Mouse (Mus musculus) embryonic facial prominence, embryonic 12.5 days (tissue): ENCODE data around the gene Ubr1. TPM values are rescaled to one million over a fixed set of nuclear protein-coding genes. Genes with fewer than 3 reads are reported as not detected.
"Not testable (repeated sequence)": the region's sequence is repeated elsewhere in the genome, so short reads cannot be mapped to it uniquely, and the experiment has no call there.

Experiments
- ATAC-seq: fragments of 200-750 bp; cut with Nextera tagmentation; 2 replicates; pipeline ENCODE4 v1.8.0; 2017; ENCODE audit not compliant: insufficient number of reproducible peaks, insufficient read depth, low FRiP score, low TSS enrichment
- H3K27ac ChIP-seq: fragments of 300-500 bp; sonication (generic); 2 replicates; pipeline ENCODE4 v1.5.1; 2016; ENCODE audit warnings: mild to moderate bottlenecking
- H3K27me3 ChIP-seq: fragments of 300-500 bp; sonication (generic); 2 replicates; pipeline ENCODE4 v1.6.1; 2016; ENCODE audit warnings: mild to moderate bottlenecking, moderate library complexity
- H3K36me3 ChIP-seq: fragments of 300-500 bp; sonication (generic); 2 replicates; pipeline ENCODE4 v1.6.1; 2016; ENCODE audit warnings: mild to moderate bottlenecking
- H3K4me1 ChIP-seq: fragments of 300-500 bp; sonication (generic); 2 replicates; pipeline ENCODE4 v1.6.1; 2016
- H3K4me2 ChIP-seq: fragments of 300-500 bp; sonication (generic); replicated peaks from 2 replicates; pipeline ENCODE4 v1.6.1; 2016; ENCODE audit warnings: mild to moderate bottlenecking, moderate library complexity
- H3K4me3 ChIP-seq: fragments of 300-500 bp; sonication (generic); 2 replicates; pipeline ENCODE4 v1.5.1; 2016; ENCODE audit warnings: mild to moderate bottlenecking
- H3K9ac ChIP-seq: fragments of 300-500 bp; sonication (generic); 2 replicates; pipeline ENCODE4 v1.6.1; 2016; ENCODE audit warnings: mild to moderate bottlenecking, moderate library complexity
- H3K9me3 ChIP-seq: fragments of 300-500 bp; sonication (generic); 2 replicates; pipeline ENCODE4 v1.6.1; 2016; ENCODE audit warnings: mild to moderate bottlenecking, moderate library complexity
- WGBS: fragments of 180-500 bp; shearing (Covaris S2); methylation state at CpG from one replicate; pipeline ENCODE4 v1.1.7; 2016; 5-methylcytosine and 5-hydroxymethylcytosine counted together
- polyA plus RNA-seq: library from polyadenylated mRNA; unstranded; fragments of >200 nt; fragmentation: Nextera tagmentation; extraction: Ambion mirVana; gene quantifications from 2 replicates; pipeline ENCODE4 v1.2.1, GENCODE M21; 2016

Gene Ubr1
- polyA plus RNA-seq, 1 experiment from 2014 or later = 28.5 TPM

- Histone ChIP-seq H3K4me1 (0 out of 2 replicates have a peak, but pooled peaks cover 4% of the 10 kb centered on the region), H3K4me2 (no peak overlapping the region), H3K27ac (no peak overlapping the region), H3K36me3 (no peaks in the 10 kb centered on the region), H3K9me3 (no peaks in the 10 kb centered on the region), H3K27me3 (0 out of 2 replicates have a peak, but pooled peaks cover 3% of the 10 kb centered on the region), H3K4me3 (no peak overlapping the region), H3K9ac (no peak overlapping the region)
- no peak for ATAC-seq
- WGBS = 16% methylated on average over 5 of the region's 5 CpGs
Observed at GRCm38 (mm10) chr2:120972964-120973363, 2.4 kb upstream of the Ubr1 start.

GRCm38 (mm10) chr2:120972257-120972656, 1.7 kb upstream of the Ubr1 start:
- H3K9ac ChIP-seq, H3K36me3 ChIP-seq, H3K9me3 ChIP-seq, H3K27ac ChIP-seq, H3K27me3 ChIP-seq, H3K4me2 ChIP-seq, H3K4me3 ChIP-seq, H3K4me1 ChIP-seq, ATAC-seq: not testable (repeated sequence)
- WGBS = 93% methylated on average over 8 of the region's 8 CpGs

GRCm38 (mm10) chr2:120971766-120972165, 1.3 kb upstream of the Ubr1 start:
- Histone ChIP-seq H3K9ac (no peak overlapping the region), H3K27me3 (0 out of 2 replicates have a peak, but pooled peaks cover 3% of the 10 kb centered on the region), H3K36me3 (no peaks in the 10 kb centered on the region), H3K4me2 (no peak overlapping the region), H3K4me3 (no peak overlapping the region), H3K27ac (no peak overlapping the region), H3K4me1 (0 out of 2 replicates have a peak, but pooled peaks cover 4% of the 10 kb centered on the region), H3K9me3 (no peaks in the 10 kb centered on the region)
- 91% methylated on average over 4 of the region's 4 CpGs for WGBS
- no peak for ATAC-seq

- Histone ChIP-seq H3K4me1 (0 out of 2 replicates have a peak, but pooled peaks cover 4% of the 10 kb centered on the region), H3K27me3 (no peaks in the 10 kb centered on the region), H3K9ac (peak overlapping the region; percentile 66), H3K36me3 (no peaks in the 10 kb centered on the region), H3K27ac (peak overlapping the region; percentile 58), H3K9me3 (no peaks in the 10 kb centered on the region), H3K4me2 (peak overlapping the region; percentile 59), H3K4me3 (peak overlapping the region; percentile 66)
- under 1% methylated on average over 23 of the region's 23 CpGs for WGBS
- no peak for ATAC-seq
Observed at GRCm38 (mm10) chr2:120970045-120970539, 423 bp downstream of the Ubr1 start.

- ATAC-seq = no peak
- Histone ChIP-seq H3K9me3 (no peaks in the 10 kb centered on the region), H3K27ac (no peak overlapping the region), H3K9ac (no peak overlapping the region), H3K4me2 (no peak overlapping the region), H3K4me3 (no peak overlapping the region), H3K4me1 (0 out of 2 replicates have a peak, but pooled peaks cover 4% of the 10 kb centered on the region), H3K36me3 (no peaks in the 10 kb centered on the region), H3K27me3 (no peaks in the 10 kb centered on the region)
- WGBS = 88% methylated on average over 3 of the region's 3 CpGs
Observed at GRCm38 (mm10) chr2:120965486-120965885, 5.0 kb downstream of the Ubr1 start.

GRCm38 (mm10) chr2:120963110-120963509, 7.4 kb downstream of the Ubr1 start:
- ATAC-seq = no peak
- no peaks in the 10 kb centered on the region for H3K4me1 ChIP-seq
- H3K9me3 ChIP-seq = no peaks in the 10 kb centered on the region
- H3K27me3 ChIP-seq = no peaks in the 10 kb centered on the region
- no peak overlapping the region for H3K4me3 ChIP-seq
- no peak overlapping the region for H3K4me2 ChIP-seq
- no peak overlapping the region for H3K9ac ChIP-seq
- H3K27ac ChIP-seq = no peak overlapping the region
- 91% methylated on average over 7 of the region's 7 CpGs for WGBS
- peaks cover 8% of the 10 kb centered on the region; the same call in 1 of the 2 replicates for H3K36me3 ChIP-seq

- WGBS = 90% methylated on average over 1 of the region's 1 CpGs
- H3K27ac ChIP-seq = no peak overlapping the region
Observed at GRCm38 (mm10) chr2:120960261-120960660, 10.3 kb downstream of the Ubr1 start.

GRCm38 (mm10) chr2:120959827-120960226, 10.7 kb downstream of the Ubr1 start:
- H3K27ac ChIP-seq = no peak overlapping the region
- no peaks in the 10 kb centered on the region for H3K9me3 ChIP-seq
- 96% methylated on average over 5 of the region's 5 CpGs for WGBS
- no peak overlapping the region for H3K4me3 ChIP-seq
- ATAC-seq = no peak
- H3K4me2 ChIP-seq = no peak overlapping the region
- H3K27me3 ChIP-seq = no peaks in the 10 kb centered on the region
- H3K9ac ChIP-seq = no peak overlapping the region
- peaks cover 8% of the 10 kb centered on the region for H3K36me3 ChIP-seq
- H3K4me1 ChIP-seq = no peaks in the 10 kb centered on the region

More at GRCm38 (mm10) chr2:120960261-120960660, 10.3 kb downstream of the Ubr1 start:
- H3K4me3 ChIP-seq = no peak overlapping the region
- no peaks in the 10 kb centered on the region for H3K9me3 ChIP-seq
- no peak overlapping the region for H3K9ac ChIP-seq
- H3K4me1 ChIP-seq = no peaks in the 10 kb centered on the region
- peaks cover 8% of the 10 kb centered on the region; the same call in 1 of the 2 replicates for H3K36me3 ChIP-seq
- H3K4me2 ChIP-seq = no peak overlapping the region
- ATAC-seq = no peak
- H3K27me3 ChIP-seq = no peaks in the 10 kb centered on the region

GRCm38 (mm10) chr2:120959363-120959762, 11.2 kb downstream of the Ubr1 start:
- WGBS = 93% methylated on average over 2 of the region's 2 CpGs

GRCm38 (mm10) chr2:120952176-120952938, 18.2 kb downstream of the Ubr1 start:
- Histone ChIP-seq H3K4me3 (no peak overlapping the region), H3K36me3 (peaks cover 33% of the 10 kb centered on the region), H3K9ac (no peak overlapping the region), H3K27ac (no peak overlapping the region), H3K4me2 (no peak overlapping the region), H3K4me1 (no peaks in the 10 kb centered on the region), H3K9me3 (no peaks in the 10 kb centered on the region), H3K27me3 (no peaks in the 10 kb centered on the region)
- 69% methylated on average over 2 of the region's 2 CpGs for WGBS
- no peak for ATAC-seq

More at GRCm38 (mm10) chr2:120959363-120959762, 11.2 kb downstream of the Ubr1 start:
- no peaks in the 10 kb centered on the region for H3K9me3 ChIP-seq
- no peak for ATAC-seq
- no peak overlapping the region for H3K27ac ChIP-seq
- H3K4me1 ChIP-seq = no peaks in the 10 kb centered on the region
- no peaks in the 10 kb centered on the region for H3K27me3 ChIP-seq
- no peak overlapping the region for H3K9ac ChIP-seq
- H3K4me2 ChIP-seq = no peak overlapping the region
- H3K4me3 ChIP-seq = no peak overlapping the region
- H3K36me3 ChIP-seq = peaks cover 13% of the 10 kb centered on the region

- H3K36me3 ChIP-seq = peaks cover 42% of the 10 kb centered on the region
- 89% methylated on average over 5 of the region's 5 CpGs for WGBS
- ATAC-seq = no peak
Observed at GRCm38 (mm10) chr2:120951208-120951607, 19.3 kb downstream of the Ubr1 start.

GRCm38 (mm10) chr2:120933038-120933437, 37.5 kb downstream of the Ubr1 start:
- WGBS = 93% methylated on average over 3 of the region's 3 CpGs
- no peak for ATAC-seq
- Histone ChIP-seq H3K4me3 (no peak overlapping the region), H3K4me1 (no peaks in the 10 kb centered on the region), H3K27ac (no peak overlapping the region), H3K27me3 (no peaks in the 10 kb centered on the region), H3K36me3 (peaks cover 47% of the 10 kb centered on the region), H3K9ac (no peak overlapping the region), H3K9me3 (no peaks in the 10 kb centered on the region), H3K4me2 (no peak overlapping the region)

More at GRCm38 (mm10) chr2:120951208-120951607, 19.3 kb downstream of the Ubr1 start:
- Histone ChIP-seq H3K4me2 (no peak overlapping the region), H3K27ac (no peak overlapping the region), H3K4me3 (no peak overlapping the region), H3K9me3 (no peaks in the 10 kb centered on the region), H3K9ac (no peak overlapping the region), H3K27me3 (no peaks in the 10 kb centered on the region), H3K4me1 (no peaks in the 10 kb centered on the region)
